Mouse (Mus musculus) layer of hippocampus, adult 8-10 months (tissue): ENCODE results near the gene Zfand3. TPM values are rescaled to one million over a fixed set of nuclear protein-coding genes. Genes with fewer than 3 reads are reported as not detected.

ENCODE experiments used
- DNase-seq, 2 experiments: peaks; one replicate each; pipeline ENCODE4 v3.0.0; 2022; ENCODE audit warnings: low spot score in 2 of 2
- total RNA-seq, 4 experiments: library from RNA; stranded (reverse); gene quantifications; 2 replicates each; pipeline ENCODE4 v1.2.4; 2022

Zfand3 gene
- total RNA-seq, 4 experiments from 2014 or later = 100 to 122 (median 109) TPM

- DNase-seq = no peak
These were observed 142.0 kb downstream of the Zfand3 start for GRCm38 (mm10) chr17:30146555-30146954.

- no peak for DNase-seq
These were observed 143.4 kb downstream of the Zfand3 start for GRCm38 (mm10) chr17:30147897-30148296.

GRCm38 (mm10) chr17:30148320-30148719, 143.8 kb downstream of the Zfand3 start:
- no peak for DNase-seq

GRCm38 (mm10) chr17:30149911-30150310, 145.4 kb downstream of the Zfand3 start:
- DNase-seq = no peak

- DNase-seq = no peak
These were observed 149.6 kb downstream of the Zfand3 start for GRCm38 (mm10) chr17:30154144-30154543.

GRCm38 (mm10) chr17:30154861-30155260, 150.3 kb downstream of the Zfand3 start:
- no peak for DNase-seq

- DNase-seq = no peak
These were observed 150.9 kb downstream of the Zfand3 start for GRCm38 (mm10) chr17:30155411-30155925.

- no peak for DNase-seq
These were observed 154.0 kb downstream of the Zfand3 start for GRCm38 (mm10) chr17:30158419-30159108.

- no peak for DNase-seq
These were observed 154.8 kb downstream of the Zfand3 start for GRCm38 (mm10) chr17:30159341-30159740.

GRCm38 (mm10) chr17:30160823-30161432, 156.4 kb downstream of the Zfand3 start:
- no peak for DNase-seq

GRCm38 (mm10) chr17:30162983-30163382, 158.4 kb downstream of the Zfand3 start:
- no peak for DNase-seq

GRCm38 (mm10) chr17:30163793-30164192, 159.3 kb downstream of the Zfand3 start:
- DNase-seq = no peak

- DNase-seq = no peak
These were observed 160.3 kb downstream of the Zfand3 start for GRCm38 (mm10) chr17:30164818-30165217.

- no peak for DNase-seq
These were observed 172.9 kb downstream of the Zfand3 start for GRCm38 (mm10) chr17:30177435-30177834.

GRCm38 (mm10) chr17:30178402-30178801, 173.9 kb downstream of the Zfand3 start:
- no peak for DNase-seq

GRCm38 (mm10) chr17:30180197-30180596, 175.7 kb downstream of the Zfand3 start:
- DNase-seq = no peak

GRCm38 (mm10) chr17:30181554-30181953, 177.0 kb downstream of the Zfand3 start:
- DNase-seq = no peak

GRCm38 (mm10) chr17:30182063-30182462, 177.5 kb downstream of the Zfand3 start:
- DNase-seq = no peak

- no peak for DNase-seq
These were observed 179.0 kb downstream of the Zfand3 start for GRCm38 (mm10) chr17:30183561-30183960.

GRCm38 (mm10) chr17:30187154-30187553, 182.6 kb downstream of the Zfand3 start:
- no peak for DNase-seq

GRCm38 (mm10) chr17:30187581-30187980, 183.0 kb downstream of the Zfand3 start:
- peak in 1 of 2 experiments; percentile 12 for DNase-seq

GRCm38 (mm10) chr17:30188031-30188981, 183.8 kb downstream of the Zfand3 start:
- DNase-seq = peak in 1 of 2 experiments; percentile 48
